Mouse (Mus musculus) myocyte (in vitro differentiated cells): ENCODE measurements around the gene Plekha7. TPM values are rescaled to one million over a fixed set of nuclear protein-coding genes. Genes with fewer than 3 reads are reported as not detected.

Source experiments
- H3K27me3 ChIP-seq: one replicate; pipeline ENCODE4 v1.6.1; 2011; ENCODE audit not compliant: control insufficient read depth, insufficient read depth, insufficient read length
- H3K36me3 ChIP-seq: one replicate; pipeline ENCODE4 v1.6.1; 2011; ENCODE audit not compliant: control insufficient read depth, insufficient read depth
- H3K4me2 ChIP-seq: one replicate; pipeline ENCODE4 v1.6.1; 2011; ENCODE audit warnings: low read depth, control low read depth
- H3K4me3 ChIP-seq: one replicate; pipeline ENCODE4 v1.5.1; 2011; ENCODE audit warnings: mild to moderate bottlenecking, control low read depth, moderate library complexity
- H3K79me2 ChIP-seq: one replicate; pipeline ENCODE4 v1.6.1; 2011; ENCODE audit not compliant: control insufficient read depth, insufficient read depth
- H3ac ChIP-seq: one replicate; pipeline ENCODE4 v1.6.1; 2011; ENCODE audit not compliant: control insufficient read depth, insufficient read length
- CEBPB ChIP-seq: IDR thresholded peaks from 2 replicates; pipeline ENCODE4 v1.6.1; 2011; ENCODE audit warnings: mild to moderate bottlenecking, moderate library complexity; ENCODE audit not compliant: poor library complexity, insufficient read depth, severe bottlenecking
- E2F4 ChIP-seq: IDR thresholded peaks from one replicate; pipeline ENCODE4 v1.6.1; 2011; ENCODE audit warnings: mild to moderate bottlenecking, control low read depth, moderate library complexity; ENCODE audit not compliant: insufficient read depth
- MAX ChIP-seq: IDR thresholded peaks from one replicate; pipeline ENCODE4 v1.6.1; 2011; ENCODE audit warnings: low read depth, mild to moderate bottlenecking, control low read depth
- MYOD1 ChIP-seq, 3 experiments: IDR thresholded peaks; one replicate each; pipeline ENCODE4 v1.6.1; 2011; ENCODE audit warnings: control low read depth in 2 of 3, low read depth in 2 of 3, mild to moderate bottlenecking in 2 of 3, moderate library complexity in 1 of 3; ENCODE audit not compliant: insufficient read length in 2 of 3, control insufficient read depth in 1 of 3
- MYOG ChIP-seq, 3 experiments: IDR thresholded peaks; one replicate each; pipeline ENCODE4 v1.6.1; 2011; ENCODE audit warnings: control low read depth in 2 of 3, low read depth in 2 of 3, mild to moderate bottlenecking in 2 of 3; ENCODE audit not compliant: insufficient read length in 2 of 3, control insufficient read depth in 1 of 3, insufficient read depth in 1 of 3
- POLR2A ChIP-seq: IDR thresholded peaks from one replicate; pipeline ENCODE4 v1.6.1; 2011; ENCODE audit warnings: low read depth, mild to moderate bottlenecking, control low read depth, moderate library complexity; ENCODE audit not compliant: insufficient read length
- POLR2AphosphoS2 ChIP-seq: IDR thresholded peaks from one replicate; pipeline ENCODE4 v1.6.1; 2011; ENCODE audit warnings: low read depth, control low read depth; ENCODE audit not compliant: insufficient read length
- REST ChIP-seq: IDR thresholded peaks from one replicate; pipeline ENCODE4 v1.6.1; 2011; ENCODE audit warnings: mild to moderate bottlenecking, control low read depth, moderate library complexity; ENCODE audit not compliant: insufficient read depth, insufficient read length
- SRF ChIP-seq: IDR thresholded peaks from one replicate; pipeline ENCODE4 v1.6.1; 2011; ENCODE audit warnings: low read depth; ENCODE audit not compliant: control insufficient read depth, insufficient read length
- TCF12 ChIP-seq: IDR thresholded peaks from one replicate; pipeline ENCODE4 v1.6.1; 2011; ENCODE audit warnings: mild to moderate bottlenecking, control low read depth; ENCODE audit not compliant: poor library complexity, insufficient read depth, severe bottlenecking
- TCF3 ChIP-seq: IDR thresholded peaks from one replicate; pipeline ENCODE4 v1.6.1; 2011; ENCODE audit warnings: low read depth, control low read depth; ENCODE audit not compliant: insufficient read length
- USF1 ChIP-seq: IDR thresholded peaks from one replicate; pipeline ENCODE4 v1.6.1; 2011; ENCODE audit warnings: low read depth, mild to moderate bottlenecking, control low read depth, moderate library complexity
- polyA plus RNA-seq: library from polyadenylated mRNA; unstranded; fragments of >200 nt; fragmentation: generic; extraction: Trizol; gene quantifications from one replicate; pipeline ENCODE4 v1.2.1, GENCODE M21; 2012; ENCODE audit warnings: missing spikeins

Plekha7 gene
- polyA plus RNA-seq, 1 experiment, result 2.6 TPM

GRCm38 (mm10) chr7:116309456-116309855 is 1.3 kb upstream of the Plekha7 start:
- TF ChIP-seq POLR2A (no peak), POLR2AphosphoS2 (no peak), USF1 (no peak), SRF (no peak), CEBPB (no peak), TCF3 (no peak), MYOG (IDR thresholded peaks at IDR 0.05; ENCODE audit: control insufficient read depth in 1 of 3, insufficient read depth in 1 of 3, insufficient read length in 2 of 3, low read depth in 2 of 3) (no peak)
- Histone ChIP-seq H3K36me3 (no peaks in the 10 kb centered on the region), H3K79me2 (no peaks in the 10 kb centered on the region), H3ac (no peak overlapping the region), H3K4me2 (no peak overlapping the region), H3K27me3 (peaks cover 21% of the 10 kb centered on the region), H3K4me3 (no peak overlapping the region)

- no peak overlapping the region for H3ac ChIP-seq
- H3K4me2 ChIP-seq, result no peak overlapping the region
- no peaks in the 10 kb centered on the region for H3K36me3 ChIP-seq
- H3K79me2 ChIP-seq, result no peaks in the 10 kb centered on the region
- H3K4me3 ChIP-seq, result no peak overlapping the region
- TF ChIP-seq CEBPB (no peak), TCF3 (no peak), E2F4 (no peak), USF1 (no peak), MAX (no peak), POLR2AphosphoS2 (no peak), MYOG (IDR thresholded peaks at IDR 0.05; ENCODE audit: control insufficient read depth in 1 of 3, insufficient read depth in 1 of 3, insufficient read length in 2 of 3, low read depth in 2 of 3) (no peak), POLR2A (no peak), TCF12 (no peak), REST (no peak), MYOD1 (IDR thresholded peaks at IDR 0.05; ENCODE audit: control insufficient read depth in 1 of 3, insufficient read length in 2 of 3, low read depth in 2 of 3) (no peak), SRF (no peak)
- H3K27me3 ChIP-seq, result peaks cover 21% of the 10 kb centered on the region
These were observed 436 bp upstream of the Plekha7 start for GRCm38 (mm10) chr7:116308632-116308991.

- Histone ChIP-seq H3K4me2 (peak overlapping the region; percentile 75), H3ac (no peak overlapping the region), H3K79me2 (no peaks in the 10 kb centered on the region), H3K27me3 (peaks cover 21% of the 10 kb centered on the region), H3K4me3 (no peak overlapping the region), H3K36me3 (no peaks in the 10 kb centered on the region)
- TF ChIP-seq POLR2AphosphoS2, result no peak
- TF ChIP-seq MAX, result no peak
- TF ChIP-seq CEBPB, result no peak
- TF ChIP-seq E2F4, result no peak
- no peak for TF ChIP-seq POLR2A
- no peak for TF ChIP-seq TCF12
- TF ChIP-seq REST, result no peak
- no peak for TF ChIP-seq USF1
- TF ChIP-seq SRF, result no peak
- no peak for TF ChIP-seq MYOD1 (IDR thresholded peaks at IDR 0.05; ENCODE audit: control insufficient read depth in 1 of 3, insufficient read length in 2 of 3, low read depth in 2 of 3)
- TF ChIP-seq TCF3, result no peak
- no peak for TF ChIP-seq MYOG (IDR thresholded peaks at IDR 0.05; ENCODE audit: control insufficient read depth in 1 of 3, insufficient read depth in 1 of 3, insufficient read length in 2 of 3, low read depth in 2 of 3)
These were observed 891 bp downstream of the Plekha7 start for GRCm38 (mm10) chr7:116307099-116307870.

GRCm38 (mm10) chr7:116306601-116307000 is 1.6 kb downstream of the Plekha7 start:
- H3K4me3 ChIP-seq, result no peak overlapping the region
- no peaks in the 10 kb centered on the region for H3K79me2 ChIP-seq
- H3K27me3 ChIP-seq, result peaks cover 21% of the 10 kb centered on the region
- H3K36me3 ChIP-seq, result no peaks in the 10 kb centered on the region
- H3ac ChIP-seq, result no peak overlapping the region
- TF ChIP-seq POLR2AphosphoS2 (no peak), MAX (no peak), TCF3 (no peak), USF1 (no peak), MYOG (IDR thresholded peaks at IDR 0.05; ENCODE audit: control insufficient read depth in 1 of 3, insufficient read depth in 1 of 3, insufficient read length in 2 of 3, low read depth in 2 of 3) (no peak), POLR2A (no peak), TCF12 (no peak), REST (no peak), MYOD1 (IDR thresholded peaks at IDR 0.05; ENCODE audit: control insufficient read depth in 1 of 3, insufficient read length in 2 of 3, low read depth in 2 of 3) (no peak), CEBPB (no peak), E2F4 (no peak), SRF (no peak)
- peak overlapping the region; percentile 75 for H3K4me2 ChIP-seq

GRCm38 (mm10) chr7:116301661-116302311 is 6.4 kb downstream of the Plekha7 start:
- peaks cover 5% of the 10 kb centered on the region for H3K27me3 ChIP-seq
- TF ChIP-seq POLR2AphosphoS2 (no peak), SRF (no peak), E2F4 (no peak), POLR2A (no peak), MAX (no peak), MYOG (IDR thresholded peaks at IDR 0.05; ENCODE audit: control insufficient read depth in 1 of 3, insufficient read depth in 1 of 3, insufficient read length in 2 of 3, low read depth in 2 of 3) (no peak), REST (no peak), MYOD1 (IDR thresholded peaks at IDR 0.05; ENCODE audit: control insufficient read depth in 1 of 3, insufficient read length in 2 of 3, low read depth in 2 of 3) (no peak), TCF12 (no peak), CEBPB (no peak), TCF3 (no peak), USF1 (no peak)

More at GRCm38 (mm10) chr7:116301661-116302311, 6.4 kb downstream of the Plekha7 start:
- Histone ChIP-seq H3K36me3 (no peaks in the 10 kb centered on the region), H3K4me2 (no peak overlapping the region), H3ac (no peak overlapping the region), H3K79me2 (no peaks in the 10 kb centered on the region), H3K4me3 (no peak overlapping the region)
